Mouse (Mus musculus): ENCODE measurements around the gene Cdk18. TPM values are rescaled to one million over a fixed set of nuclear protein-coding genes. Genes with fewer than 3 reads are reported as not detected.

The Cdk18 gene
- total RNA-seq, 2 experiments from 2014 or later, result 9.9 to 12.5 TPM

DNA sequence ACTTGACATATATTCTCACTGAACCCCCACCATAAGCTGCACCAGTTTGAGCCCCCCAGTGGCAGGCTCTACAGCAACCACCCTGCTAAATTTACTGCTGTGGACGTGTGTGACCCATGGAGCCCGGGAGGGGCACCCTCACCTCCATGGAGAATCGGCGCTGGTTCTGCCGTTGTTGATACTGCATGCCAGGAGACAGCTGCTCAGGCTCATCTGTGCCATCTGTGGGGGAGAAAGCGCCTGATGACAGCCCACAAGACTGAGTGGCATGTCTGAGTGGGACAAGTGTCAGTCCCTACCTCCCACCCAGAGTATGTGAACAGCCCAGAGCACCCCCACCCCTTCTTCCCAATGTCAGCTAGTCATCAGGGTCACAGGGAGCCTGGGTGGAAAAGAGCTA, 17.6 kb downstream of the Cdk18 start:
- intact Hi-C loops (cut with DNase I), result loop anchor here (1.0 to 5.0 kb wide), 4 partner anchors 34 to 235 kb away; no protein-coding TSS in a partner anchor

DNA sequence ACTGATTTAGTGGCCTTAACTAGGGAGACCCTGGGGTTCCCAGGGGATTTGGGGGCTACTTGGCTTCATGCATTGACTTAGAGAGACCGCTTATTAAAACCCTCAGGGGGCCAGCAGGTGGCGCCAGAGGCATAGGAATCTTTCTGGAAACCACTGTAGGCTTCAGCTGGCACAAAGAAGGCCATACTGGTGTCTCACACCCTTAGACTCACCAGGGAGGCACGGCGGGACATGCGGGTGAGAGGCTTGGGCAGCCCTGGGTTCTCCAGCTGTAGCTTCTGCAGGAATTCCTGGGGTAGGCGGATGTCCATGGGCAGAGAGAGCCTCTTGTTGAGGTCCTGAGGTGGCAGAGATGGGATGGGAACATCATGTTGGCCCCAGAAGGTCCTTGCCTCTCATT, 18.2 kb downstream of the Cdk18 start:
- DNase-seq, result peak; percentile 86 to 91
- intact Hi-C loops (cut with DNase I), result loop anchor here (1.0 to 5.0 kb wide), 4 partner anchors 35 to 236 kb away; no protein-coding TSS in a partner anchor

More for the DNA sequence above, 17.6 kb downstream of the Cdk18 start:
- no peak for DNase-seq

DNA sequence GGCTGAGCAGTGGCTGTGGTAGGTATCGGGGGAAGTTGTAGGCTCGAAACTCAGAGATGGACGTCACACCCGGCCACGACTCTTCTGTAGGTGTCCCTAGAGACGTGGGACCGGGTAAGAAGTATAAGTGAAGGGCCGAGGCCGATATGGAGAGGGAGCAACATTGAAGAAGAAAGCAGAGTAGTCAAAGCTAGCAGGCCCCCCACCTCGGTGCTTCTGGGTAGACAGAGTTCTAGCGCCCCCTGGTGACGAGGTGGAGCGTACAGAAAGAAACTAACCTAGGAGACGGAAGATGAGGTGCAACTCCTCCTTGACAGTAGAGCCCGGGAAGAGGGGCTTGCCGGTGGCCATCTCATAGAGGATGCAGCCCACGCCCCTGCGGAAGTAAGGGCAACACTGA, 22.9 kb downstream of the Cdk18 start:
- DNase-seq, result peak; percentile 79 to 83
- intact Hi-C loops (cut with DNase I), result loop anchor here (1.0 to 5.0 kb wide), 4 partner anchors 49 to 179 kb away; partner anchors contain the start of gene Mfsd4a

DNA sequence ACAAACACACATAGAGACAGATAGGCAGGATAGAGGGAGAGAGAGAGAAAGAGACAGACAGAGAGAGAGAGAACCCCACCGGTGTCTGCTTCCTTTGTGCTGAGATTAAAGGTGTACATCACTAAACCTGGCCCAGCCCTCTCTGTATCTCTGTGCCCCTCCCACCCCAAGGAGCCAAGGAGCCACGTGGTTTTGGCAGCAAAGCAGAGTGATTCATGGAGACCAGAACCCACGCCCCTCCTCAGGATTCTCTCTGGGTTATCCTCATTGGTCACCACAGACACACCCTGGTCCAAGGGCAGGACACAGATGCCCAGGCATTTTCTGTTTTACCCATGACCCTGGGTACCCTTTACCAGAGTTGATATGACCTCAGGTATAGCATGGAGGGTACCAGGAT, 26.4 kb downstream of the Cdk18 start:
- intact Hi-C loops (cut with DNase I), result no loop called here
- DNase-seq, result no peak

DNA sequence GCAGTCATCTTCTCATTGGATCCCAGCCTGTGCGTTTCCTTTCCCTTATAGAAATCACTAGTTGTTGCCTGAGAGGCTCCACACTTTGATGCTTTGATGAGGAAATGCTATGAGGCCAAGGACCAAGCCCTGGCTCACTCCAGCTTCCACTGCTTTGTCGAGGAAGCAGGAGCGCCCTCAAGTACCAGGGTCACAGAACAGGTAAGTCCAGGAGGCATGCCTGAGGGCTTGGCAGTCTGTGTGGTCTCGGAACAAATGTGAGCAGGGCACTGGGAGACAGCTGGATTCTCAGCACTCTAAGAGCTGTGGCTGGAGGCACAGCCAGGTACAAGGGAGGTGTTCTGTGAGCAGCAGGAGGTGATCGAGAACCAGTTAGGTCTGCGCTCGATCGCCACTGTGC, 27.1 kb downstream of the Cdk18 start:
- DNase-seq, result no peak
- intact Hi-C loops (cut with DNase I), result no loop called here

DNA sequence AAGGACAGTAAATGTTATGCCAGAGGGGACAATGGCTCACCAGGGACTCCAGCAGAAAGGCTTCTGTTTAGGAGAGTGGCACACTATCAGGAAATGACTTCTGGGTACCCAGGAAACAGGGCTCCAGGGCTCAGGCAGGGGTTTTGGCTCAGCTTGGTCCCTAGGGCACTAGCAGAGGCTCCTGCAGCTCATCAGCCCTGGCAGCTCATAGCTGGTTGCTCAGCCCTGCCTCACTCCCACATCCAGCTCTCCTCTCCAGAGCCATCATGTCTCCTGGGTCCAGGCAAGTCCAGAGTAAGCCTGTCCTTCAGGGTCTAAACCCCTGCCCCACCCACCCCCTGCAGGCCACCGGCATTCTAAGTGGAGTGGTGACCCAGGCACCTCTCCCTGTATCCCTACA, 28.1 kb downstream of the Cdk18 start:
- intact Hi-C loops (cut with DNase I), result no loop called here
- no peak for DNase-seq

DNA sequence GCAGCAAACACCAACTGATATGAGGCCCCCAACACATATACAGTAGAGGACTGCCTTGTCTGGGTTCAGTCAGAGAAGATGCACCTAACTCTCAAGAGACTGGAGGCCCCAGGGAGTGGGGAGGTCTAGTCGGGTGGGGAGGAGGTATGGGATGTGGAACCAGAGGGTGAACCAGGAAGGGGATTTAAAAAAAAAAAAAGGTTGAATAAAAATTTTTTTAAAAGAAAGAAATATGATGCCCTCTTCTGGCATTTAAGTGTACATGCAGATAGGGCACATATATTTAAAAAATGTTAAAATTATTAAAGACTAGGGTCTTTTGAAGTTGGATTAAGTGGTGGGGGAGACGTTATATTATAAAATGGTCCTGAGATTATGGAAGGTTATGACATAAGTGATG, 30.1 kb downstream of the Cdk18 start:
- no peak for DNase-seq
- intact Hi-C loops (cut with DNase I), result loop anchor here (5.0 kb wide), 1 partner anchor 47 kb away; no protein-coding TSS in a partner anchor

DNA sequence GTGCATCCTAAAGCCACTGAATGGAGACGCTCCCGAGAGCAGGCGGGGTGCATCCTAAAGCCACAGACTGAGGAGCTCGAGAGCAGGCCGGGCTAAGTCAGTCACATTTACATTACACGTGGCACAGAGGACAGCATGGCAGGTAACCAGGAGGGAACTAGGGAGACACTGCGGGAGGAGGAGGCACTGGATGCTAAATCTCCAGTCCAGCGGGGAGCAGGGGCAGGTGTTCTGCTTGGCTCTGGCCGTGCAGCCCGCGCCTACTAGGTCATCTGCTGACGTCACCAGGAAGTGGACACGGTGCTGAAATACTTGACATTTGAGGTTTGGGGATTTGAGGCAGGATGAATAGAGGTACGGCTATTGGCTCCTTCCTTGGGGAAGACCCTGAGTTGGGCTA, 35.1 kb downstream of the Cdk18 start:
- intact Hi-C loops (cut with DNase I), result no loop called here

DNA sequence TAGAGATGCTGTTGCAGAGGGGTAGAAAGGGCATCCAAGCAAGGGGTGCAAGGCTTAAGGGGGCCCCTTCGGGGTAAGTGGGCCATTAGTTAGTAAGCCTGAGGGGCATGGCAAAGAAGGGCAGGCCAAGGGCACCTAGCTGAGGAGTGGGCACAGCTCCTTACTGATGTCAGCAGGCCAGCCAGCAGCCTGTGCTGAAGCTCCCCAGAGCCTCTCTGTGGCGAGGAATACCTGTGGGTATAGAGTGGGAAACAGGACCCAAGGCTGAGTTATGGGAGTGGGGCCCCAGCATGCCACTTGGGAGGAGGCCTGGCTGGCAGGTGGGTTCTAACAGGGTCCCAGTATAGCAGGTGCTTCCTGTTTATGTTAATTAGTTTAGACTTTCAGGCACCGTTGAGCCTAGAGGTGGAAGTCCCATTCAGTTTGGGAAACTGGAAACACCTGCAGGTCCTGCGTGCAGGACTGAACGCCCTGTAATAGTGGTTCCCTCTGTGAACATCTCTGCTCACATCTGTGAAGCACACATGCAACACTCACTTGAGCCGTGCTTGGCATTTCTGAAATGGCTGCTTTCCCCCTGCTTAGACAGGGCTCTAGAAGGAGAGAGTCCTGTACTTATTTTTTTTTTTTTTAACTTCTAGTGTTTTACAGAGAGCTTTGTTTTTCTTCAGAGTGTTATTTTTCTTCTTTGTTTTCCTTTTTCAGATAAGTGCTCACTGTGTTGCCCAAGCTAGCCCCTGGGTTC, 37.4 kb downstream of the Cdk18 start:
- no peak for DNase-seq

More for the DNA sequence above, 35.1 kb downstream of the Cdk18 start:
- DNase-seq, result no peak

DNA sequence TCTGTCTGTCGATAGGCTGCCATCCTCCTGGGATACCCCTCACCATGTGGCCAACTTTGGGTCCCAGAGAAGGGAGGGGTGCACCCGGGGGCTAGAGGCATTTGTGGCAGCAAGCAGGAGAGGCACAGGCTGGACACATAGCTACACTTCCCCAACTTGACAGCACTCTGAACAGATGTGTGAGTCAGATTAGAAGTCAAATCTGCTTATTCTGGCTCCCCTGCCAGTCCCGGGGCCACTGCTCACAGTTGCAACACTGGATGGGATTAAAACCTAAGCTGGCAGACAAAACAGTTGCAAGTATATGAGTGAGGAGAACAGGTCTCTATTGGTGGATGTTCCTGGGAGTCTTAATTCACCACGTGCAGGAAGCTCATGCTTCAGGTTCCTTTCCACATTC, 39.7 kb downstream of the Cdk18 start:
- intact Hi-C loops (cut with DNase I), result no loop called here

More for the DNA sequence above, 37.4 kb downstream of the Cdk18 start:
- intact Hi-C loops (cut with DNase I), result no loop called here

DNA sequence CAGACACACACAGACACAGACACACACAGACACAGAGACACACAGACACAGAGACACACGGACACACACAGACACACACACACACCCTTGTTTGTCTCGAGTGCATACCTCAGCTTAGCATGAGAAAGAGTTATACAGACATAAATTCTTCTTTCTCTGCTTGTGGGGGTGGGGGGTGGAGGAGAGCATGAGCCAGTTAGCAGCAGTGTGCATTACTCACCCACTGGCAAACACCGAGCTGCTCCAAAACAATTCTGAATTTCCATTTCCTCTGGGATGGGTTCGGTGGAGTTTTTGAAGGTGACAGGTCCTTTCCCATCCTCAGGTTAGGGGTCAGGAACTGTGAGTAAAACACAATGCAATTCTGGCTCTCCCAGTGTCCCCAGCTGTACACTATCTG, 40.5 kb downstream of the Cdk18 start:
- no peak for DNase-seq

More for the DNA sequence above, 39.7 kb downstream of the Cdk18 start:
- DNase-seq, result no peak

DNA sequence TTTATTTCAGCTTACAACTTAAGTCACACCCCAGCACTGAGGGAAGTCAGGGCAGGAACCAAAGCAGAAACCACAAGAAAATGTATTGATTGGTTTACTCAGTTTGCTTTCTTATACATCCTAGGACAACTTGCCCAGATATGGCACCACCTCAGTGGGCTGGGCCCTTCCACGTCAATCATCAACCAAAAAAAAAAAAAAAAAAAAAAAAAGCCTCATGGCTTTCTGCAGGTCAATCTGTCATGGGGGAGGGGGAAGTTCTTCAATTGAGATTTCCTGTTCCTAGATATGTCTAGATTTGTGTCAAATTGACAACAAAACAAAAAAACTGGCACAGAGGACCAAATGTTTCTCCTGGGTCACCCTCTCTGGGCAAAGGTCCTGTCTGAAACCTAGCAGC, 41.4 kb downstream of the Cdk18 start:
- no peak for DNase-seq
- intact Hi-C loops (cut with DNase I), result no loop called here

More for the DNA sequence above, 40.5 kb downstream of the Cdk18 start:
- intact Hi-C loops (cut with DNase I), result no loop called here

DNA sequence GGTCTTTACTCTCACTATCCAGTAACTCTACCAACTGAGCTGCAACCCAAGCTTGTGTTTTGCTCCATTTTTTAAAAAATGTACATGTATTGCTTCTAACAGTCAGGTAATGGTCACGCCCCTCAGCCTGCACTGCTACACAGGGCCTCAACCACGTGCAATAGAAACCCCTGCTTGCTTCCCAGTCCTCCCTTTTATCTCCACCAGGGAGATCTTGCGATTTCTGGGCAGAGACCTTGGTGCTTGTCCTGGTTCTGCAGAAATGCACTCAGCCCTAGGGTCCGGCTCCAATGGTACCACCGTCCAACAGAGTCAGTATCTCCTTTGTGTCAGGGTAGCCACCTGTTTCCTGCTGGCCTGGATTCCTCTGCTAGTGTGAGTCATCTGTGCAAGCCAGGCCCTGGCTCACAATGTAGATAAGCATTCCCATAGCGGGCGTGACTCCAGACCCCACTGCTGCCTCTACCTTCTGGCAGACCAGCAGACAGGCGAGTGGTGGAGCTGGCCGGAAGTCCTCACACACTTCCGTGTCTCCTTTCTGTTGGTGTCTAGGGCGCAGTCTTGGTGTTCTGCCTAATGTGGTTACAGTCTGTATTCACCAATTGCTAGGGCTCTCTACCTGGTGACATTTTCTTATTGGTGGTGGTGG, 44.0 kb downstream of the Cdk18 start:
- intact Hi-C loops (cut with DNase I), result no loop called here
- DNase-seq, result peak; percentile 61 to 64

DNA sequence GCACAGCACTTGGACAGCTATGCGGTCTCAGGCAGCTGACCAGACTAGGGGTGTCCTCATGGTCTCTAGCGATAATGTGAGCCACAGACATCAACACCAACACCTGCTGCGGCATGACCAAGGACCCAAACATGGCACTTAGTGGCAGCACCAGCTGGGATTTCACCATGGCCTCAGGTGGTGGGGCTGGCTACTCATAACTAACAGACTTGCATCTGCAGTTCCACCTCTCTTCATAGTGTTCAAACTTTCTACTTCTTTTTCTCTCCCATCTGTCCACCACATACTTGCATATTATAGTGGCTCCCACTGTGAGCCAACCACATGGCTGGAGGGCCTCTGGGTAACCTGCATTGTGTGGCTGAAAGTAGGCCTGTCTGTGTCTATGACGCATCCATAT, 46.2 kb downstream of the Cdk18 start:
- intact Hi-C loops (cut with DNase I), result no loop called here

DNA sequence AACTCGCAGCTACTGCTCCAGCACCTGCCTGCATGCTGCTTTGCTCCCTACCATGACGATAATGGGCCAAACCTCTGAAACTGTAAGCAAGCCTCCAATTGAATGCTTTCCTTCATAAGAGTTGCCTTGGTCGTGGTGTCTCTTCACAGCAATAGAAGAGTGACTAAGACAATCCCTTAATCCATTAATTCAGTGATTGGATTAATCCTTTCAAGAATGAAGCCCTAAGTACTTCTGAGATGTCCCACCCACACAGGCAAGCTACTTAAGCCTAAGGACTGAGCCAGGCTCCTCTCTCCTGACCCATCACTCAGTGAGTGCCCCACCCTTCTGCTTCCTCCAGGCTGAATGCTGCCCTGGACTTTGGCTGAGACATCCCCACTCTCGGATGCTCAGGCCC, 49.2 kb downstream of the Cdk18 start:
- no peak for DNase-seq
- intact Hi-C loops (cut with DNase I), result no loop called here

More for the DNA sequence above, 46.2 kb downstream of the Cdk18 start:
- DNase-seq, result no peak

DNA sequence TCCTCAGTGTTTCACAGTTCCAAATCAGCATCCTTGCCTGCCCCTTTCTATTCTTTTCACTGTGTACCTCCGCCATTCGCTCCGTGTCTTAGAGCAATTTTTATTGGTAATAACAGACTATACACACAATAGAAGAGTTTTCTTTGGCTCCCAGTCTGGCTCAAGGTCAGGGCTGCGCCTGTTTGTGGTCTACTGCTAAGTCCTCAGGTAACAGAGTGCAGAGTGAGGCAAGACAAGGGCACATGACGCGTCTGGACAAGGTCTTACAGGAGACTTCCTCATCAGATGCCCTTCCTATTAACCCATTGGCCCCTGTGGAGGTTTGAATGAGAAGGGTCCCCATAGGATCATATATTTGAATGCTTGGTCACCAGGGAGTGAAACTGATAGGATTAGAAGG, 49.7 kb downstream of the Cdk18 start:
- DNase-seq, result no peak
- intact Hi-C loops (cut with DNase I), result no loop called here

DNA sequence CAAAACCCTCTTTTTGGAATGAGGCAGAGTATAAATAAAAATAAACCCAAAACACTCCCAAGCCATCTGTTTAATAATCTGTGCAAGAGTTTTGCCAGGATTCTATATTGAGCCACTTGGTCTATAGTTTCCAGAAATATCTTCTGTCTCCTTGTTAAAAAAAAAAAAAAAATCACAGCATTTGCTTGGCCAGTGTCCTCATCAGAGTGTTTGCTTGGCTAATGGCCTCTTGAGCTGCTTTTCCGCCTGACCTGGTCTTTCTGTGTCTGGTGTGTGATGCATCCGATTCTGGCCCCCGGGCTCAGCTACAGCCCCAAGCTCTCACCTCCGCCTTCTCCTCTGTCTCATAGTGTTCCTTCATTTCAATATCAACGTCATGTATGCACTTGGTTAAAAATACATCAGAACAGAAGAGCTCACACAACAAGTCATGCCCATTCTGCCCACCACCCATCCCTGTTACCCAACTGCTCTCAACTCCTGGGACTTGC, 51.3 kb downstream of the Cdk18 start:
- DNase-seq, result no peak
- intact Hi-C loops (cut with DNase I), result no loop called here

DNA sequence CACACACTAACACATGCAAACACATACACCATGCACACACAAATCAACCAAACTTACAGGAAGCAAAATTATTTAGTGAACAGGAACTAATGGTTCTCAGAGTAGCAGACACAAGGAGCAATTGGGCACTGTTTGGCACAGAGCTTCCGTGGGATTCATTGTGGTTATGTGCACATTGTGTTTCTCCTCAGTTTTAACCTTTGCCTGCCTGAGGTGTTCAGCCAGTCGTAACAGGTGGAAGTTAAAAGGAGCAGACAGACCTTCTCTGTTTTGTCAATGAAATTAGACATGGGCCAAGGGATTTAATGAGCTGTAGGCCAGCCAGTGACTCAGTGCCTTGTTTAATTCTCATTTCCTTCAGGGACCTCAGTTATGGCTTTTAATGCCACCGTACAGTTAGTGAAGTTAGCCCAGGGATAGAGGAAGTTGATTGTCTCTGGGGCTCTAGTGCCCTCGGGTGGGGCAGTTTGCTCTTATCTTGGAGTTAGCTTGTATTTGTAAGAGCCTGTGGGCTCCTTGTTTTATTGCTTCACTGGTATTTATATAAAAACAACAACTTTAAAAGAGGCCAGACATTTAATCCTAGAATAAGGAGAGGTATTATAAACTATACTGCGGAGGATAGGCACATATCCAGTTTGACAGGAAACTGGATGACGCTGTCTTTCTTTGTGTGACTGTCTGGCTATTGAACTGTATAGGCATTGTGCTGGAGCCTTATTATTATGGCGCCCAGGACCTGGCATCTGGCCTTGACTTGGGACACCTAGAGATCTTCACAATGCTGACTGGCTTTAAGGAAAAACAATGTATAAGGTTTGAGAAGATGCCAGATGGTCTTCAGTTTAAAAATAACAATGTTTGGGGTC, 54.1 kb downstream of the Cdk18 start:
- intact Hi-C loops (cut with DNase I), result no loop called here
- no peak for DNase-seq

DNA sequence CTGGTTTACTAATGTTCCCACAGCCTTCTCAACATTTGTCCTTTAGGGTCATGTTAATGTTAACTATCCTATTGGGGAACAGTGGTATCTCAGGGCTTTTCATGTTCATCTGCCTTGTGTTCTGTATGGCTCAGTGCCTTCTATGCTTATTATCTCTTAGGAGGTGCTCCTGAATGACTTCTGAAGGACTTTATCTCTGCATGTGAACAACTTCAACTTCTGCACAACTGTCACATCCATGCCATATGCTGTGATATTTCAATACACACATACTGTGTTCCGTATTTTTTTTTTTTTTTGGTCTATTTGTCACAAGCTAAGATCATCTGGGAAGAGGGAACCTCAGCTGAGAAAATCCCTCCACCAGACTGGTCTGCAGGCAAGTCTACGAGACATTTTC, 61.1 kb downstream of the Cdk18 start:
- no peak for DNase-seq
- intact Hi-C loops (cut with DNase I), result no loop called here

DNA sequence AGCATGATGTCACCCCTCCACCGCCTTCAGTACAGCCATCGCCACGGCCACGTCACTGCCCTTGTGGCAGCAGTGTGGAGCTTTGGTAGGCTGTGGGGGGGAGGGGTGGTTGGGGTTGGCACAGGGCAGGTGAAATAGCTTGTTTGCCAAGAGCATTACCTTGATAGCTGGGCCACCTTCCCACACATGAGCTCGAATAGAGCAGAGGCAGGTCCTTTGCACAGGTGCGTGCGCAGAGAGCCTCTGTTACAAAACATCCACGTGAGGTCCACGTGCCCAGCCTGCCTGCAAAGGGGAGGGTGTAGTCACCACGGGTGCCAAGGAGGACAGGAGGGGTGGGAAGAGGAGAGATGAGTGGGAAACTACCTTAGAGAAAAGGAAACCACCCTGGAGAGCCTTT, 63.9 kb downstream of the Cdk18 start:
- DNase-seq, result no peak
- intact Hi-C loops (cut with DNase I), result no loop called here

DNA sequence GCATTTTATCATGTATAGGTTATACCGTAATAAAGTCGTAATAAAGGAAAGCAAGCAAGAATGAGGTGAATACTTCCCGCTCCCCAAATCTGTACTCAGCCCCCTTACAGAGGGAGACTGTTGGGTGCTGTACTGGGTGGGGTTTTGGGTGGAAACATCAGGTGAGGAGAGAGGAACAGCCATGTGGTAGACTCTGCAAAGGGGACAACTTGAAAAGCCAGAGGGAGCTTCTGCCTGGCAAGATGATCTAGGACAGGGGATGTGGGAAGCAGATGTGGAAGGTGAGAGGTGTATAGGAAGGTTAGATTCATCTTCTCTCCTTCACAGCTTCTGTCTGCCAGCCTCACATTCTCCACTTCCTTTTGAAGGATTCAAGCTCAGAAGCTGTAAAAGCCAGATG, 68.8 kb downstream of the Cdk18 start:
- no peak for DNase-seq
- intact Hi-C loops (cut with DNase I), result no loop called here

Data from heart, postnatal 14 days (tissue).